Mouse (Mus musculus): ENCODE measurements around the gene Ugt1a2. TPM values are rescaled to one million over a fixed set of nuclear protein-coding genes. Genes with fewer than 3 reads are reported as not detected.
A peak's percentile ranks its signal among the peaks of the same experiment; 100 is the strongest.
"Not testable (repeated sequence)": the region's sequence is repeated elsewhere in the genome, so short reads cannot be mapped to it uniquely, and the experiment has no call there.

Gene Ugt1a2
- total RNA-seq, 2 experiments from 2014 or later = not detected

GRCm38 (mm10) chr1:88217144-88217543 lies 16.7 kb downstream of the Ugt1a2 start:
- DNase-seq = peak in 1 of 2 experiments; percentile 7
- intact Hi-C loops (cut with DNase I) = no loop called here

- intact Hi-C loops (cut with DNase I) = no loop called here
- peak in 1 of 2 experiments; percentile 2 for DNase-seq
Observed at GRCm38 (mm10) chr1:88217576-88217975, 17.2 kb downstream of the Ugt1a2 start.

GRCm38 (mm10) chr1:88218051-88218450 lies 17.6 kb downstream of the Ugt1a2 start:
- intact Hi-C loops (cut with DNase I) = no loop called here
- peak in 1 of 2 experiments; percentile 2 for DNase-seq

- intact Hi-C loops (cut with DNase I) = no loop called here
- DNase-seq = peak in 1 of 2 experiments; percentile 0
Observed at GRCm38 (mm10) chr1:88218591-88218990, 18.2 kb downstream of the Ugt1a2 start.

- DNase-seq = peak; percentile 5
- intact Hi-C loops (cut with DNase I) = no loop called here
Observed at GRCm38 (mm10) chr1:88219054-88219453, 18.7 kb downstream of the Ugt1a2 start.

GRCm38 (mm10) chr1:88220336-88220735 lies 19.9 kb downstream of the Ugt1a2 start:
- intact Hi-C loops (cut with DNase I) = no loop called here
- DNase-seq = peak; percentile 3 to 11

GRCm38 (mm10) chr1:88222216-88222615 lies 21.8 kb downstream of the Ugt1a2 start:
- intact Hi-C loops (cut with DNase I) = no loop called here
- DNase-seq = no peak

- peak in 1 of 2 experiments; percentile 2 for DNase-seq
- intact Hi-C loops (cut with DNase I) = not testable (repeated sequence)
Observed at GRCm38 (mm10) chr1:88223011-88223515, 22.7 kb downstream of the Ugt1a2 start.

- peak in 1 of 2 experiments; percentile 7 for DNase-seq
- intact Hi-C loops (cut with DNase I) = no loop called here
Observed at GRCm38 (mm10) chr1:88223591-88223990, 23.2 kb downstream of the Ugt1a2 start.

- intact Hi-C loops (cut with DNase I) = no loop called here
- peak in 1 of 2 experiments; percentile 8 for DNase-seq
Observed at GRCm38 (mm10) chr1:88224029-88224776, 23.8 kb downstream of the Ugt1a2 start.

- intact Hi-C loops (cut with DNase I); DNase-seq: not testable (repeated sequence)
Observed at GRCm38 (mm10) chr1:88225301-88225700, 24.9 kb downstream of the Ugt1a2 start.

GRCm38 (mm10) chr1:88225741-88226140 lies 25.3 kb downstream of the Ugt1a2 start:
- intact Hi-C loops (cut with DNase I) = no loop called here
- DNase-seq = no peak

GRCm38 (mm10) chr1:88226670-88227379 lies 26.4 kb downstream of the Ugt1a2 start, which contains the start of gene Mroh2a:
Mroh2a (plus strand) TSS chr1:88226986.
- intact Hi-C loops (cut with DNase I) = no loop called here
- DNase-seq = no peak

- intact Hi-C loops (cut with DNase I) = no loop called here
Observed at GRCm38 (mm10) chr1:88227482-88227881, 27.1 kb downstream of the Ugt1a2 start.

GRCm38 (mm10) chr1:88228121-88228520 lies 27.7 kb downstream of the Ugt1a2 start:
- DNase-seq = no peak
- intact Hi-C loops (cut with DNase I) = no loop called here

More at GRCm38 (mm10) chr1:88227482-88227881, 27.1 kb downstream of the Ugt1a2 start:
- no peak for DNase-seq

- intact Hi-C loops (cut with DNase I) = no loop called here
- no peak for DNase-seq
Observed at GRCm38 (mm10) chr1:88229566-88229965, 29.2 kb downstream of the Ugt1a2 start.

- intact Hi-C loops (cut with DNase I) = no loop called here
- DNase-seq = no peak
Observed at GRCm38 (mm10) chr1:88229986-88230385, 29.6 kb downstream of the Ugt1a2 start.

GRCm38 (mm10) chr1:88230421-88230820 lies 30.0 kb downstream of the Ugt1a2 start:
- intact Hi-C loops (cut with DNase I) = no loop called here
- no peak for DNase-seq

GRCm38 (mm10) chr1:88230981-88231802 lies 30.8 kb downstream of the Ugt1a2 start:
- no peak for DNase-seq
- intact Hi-C loops (cut with DNase I) = no loop called here

GRCm38 (mm10) chr1:88231803-88232499 lies 31.6 kb downstream of the Ugt1a2 start:
- DNase-seq = no peak
- intact Hi-C loops (cut with DNase I) = no loop called here

Data from heart, postnatal 10 days (tissue).